Mouse (Mus musculus) layer of hippocampus, postnatal 25 days (tissue): ENCODE measurements at regions not wholly inside any gene's neighbourhood (a gene's known extent, or its start where the extent isn't known, plus 50 kb on each side); places are given as distances from the start of the nearest gene placed in this dataset.

Source experiments
- DNase-seq, 2 experiments: peaks; one replicate each; pipeline ENCODE4 v3.0.0; 2022; ENCODE audit warnings: mixed read lengths in 2 of 2, low spot score in 1 of 2; ENCODE audit errors: extremely low spot score in 1 of 2

GRCm38 (mm10) chr6:49759614-49760013, 62.9 kb upstream of the Npy start:
- no peak for DNase-seq

DNA sequence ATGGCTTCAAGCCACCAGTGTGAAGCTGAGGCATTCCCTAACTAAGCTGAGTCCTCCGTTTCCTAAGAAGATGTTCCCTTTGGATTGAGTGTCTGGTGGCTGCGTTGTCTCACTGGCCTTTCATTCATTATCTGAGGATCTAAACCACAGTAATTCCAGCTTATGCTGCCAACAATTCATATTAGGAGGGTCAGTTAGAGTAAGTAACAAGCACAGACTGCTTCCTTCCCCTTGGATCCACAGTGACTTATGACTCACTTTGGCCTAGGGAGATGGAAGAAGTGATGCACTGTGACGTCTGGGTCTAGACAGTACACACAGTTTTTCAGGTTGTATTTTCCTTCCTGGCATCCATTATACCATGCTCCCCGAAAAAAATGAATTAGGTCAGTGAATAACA, 57.8 kb upstream of the Npy start:
- no peak for DNase-seq

DNA sequence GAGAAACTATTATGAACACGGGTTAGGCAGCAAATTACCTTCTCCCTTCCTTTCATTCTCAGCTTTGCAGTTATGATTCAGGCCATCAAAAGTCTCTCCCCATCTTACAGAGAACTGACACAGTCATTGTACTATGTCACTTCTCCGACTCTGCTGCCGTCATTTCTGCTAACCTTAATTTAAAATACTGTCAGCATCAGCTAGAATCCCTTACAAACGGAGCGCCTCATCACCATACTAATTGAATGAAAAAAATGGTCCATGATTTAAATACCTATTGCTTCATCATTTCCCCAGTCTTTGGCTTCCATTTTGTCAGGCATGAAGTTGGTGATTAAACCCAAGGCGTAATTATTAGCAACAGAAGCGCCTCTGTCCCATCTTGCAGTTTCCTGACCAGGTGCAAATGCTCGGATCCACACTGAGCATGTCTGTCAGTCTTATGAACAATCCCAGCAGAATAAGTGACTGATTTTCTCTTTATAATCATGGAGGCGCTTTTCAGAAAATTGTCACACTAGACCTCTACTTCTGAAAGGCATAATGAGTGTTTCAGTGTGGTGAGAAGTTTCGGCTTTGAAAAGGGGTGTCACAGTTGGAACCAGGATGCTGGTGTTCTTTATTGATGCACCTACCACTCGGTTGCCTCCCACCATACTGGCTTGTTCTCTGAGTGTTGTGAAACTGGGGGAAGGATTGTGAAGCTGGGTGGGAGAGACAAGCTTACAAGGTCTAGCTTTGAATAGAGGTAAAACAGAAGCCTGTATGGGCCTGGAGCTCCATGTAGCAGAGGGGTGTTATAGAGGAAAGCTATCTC, 52.4 kb upstream of the Npy start:
- DNase-seq = no peak
